Mouse (Mus musculus): ENCODE measurements at regions not wholly inside any gene's neighbourhood (a gene's known extent, or its start where the extent isn't known, plus 50 kb on each side); places are given as distances from the start of the nearest gene placed in this dataset.

GRCm38 (mm10) chr9:30075233-30075632 is 112.3 kb upstream of the Ntm start:
- no peak for TF ChIP-seq EP300 (IDR thresholded peaks at IDR 0.05; ENCODE audit: insufficient read depth, low read depth, low read length)
- no peak for TF ChIP-seq POLR2A (IDR thresholded peaks at IDR 0.05; ENCODE audit: insufficient read depth, low read depth, low read length)
- TF ChIP-seq CTCF (IDR thresholded peaks at IDR 0.05) = no peak
- DNase-seq = peak; percentile 39 to 62
- 49% methylated on average over 3 of the region's 3 CpGs for WGBS
- Histone ChIP-seq H3K9ac (ENCODE audit: low read depth, low read length) (no peak overlapping the region), H3K27me3 (ENCODE audit: control insufficient read depth, insufficient read depth, low read length) (no peaks in the 10 kb centered on the region), H3K4me3 (no peak overlapping the region), H3K36me3 (ENCODE audit: control insufficient read depth, insufficient read depth, low read length) (no peaks in the 10 kb centered on the region), H3K79me2 (replicated peaks; ENCODE audit: control insufficient read depth, insufficient read depth, low read length) (no peaks in the 10 kb centered on the region), H3K4me1 (ENCODE audit: control insufficient read depth, insufficient read depth, low read length) (no peaks in the 10 kb centered on the region), H3K27ac (no peak overlapping the region)
- intact Hi-C loops (cut with DNase I) = no loop called here

GRCm38 (mm10) chr9:30076006-30076405 is 113.1 kb upstream of the Ntm start:
- intact Hi-C loops (cut with DNase I) = no loop called here

GRCm38 (mm10) chr9:30076482-30076881 is 113.5 kb upstream of the Ntm start:
- no peak for DNase-seq
- H3K27ac ChIP-seq = no peak overlapping the region
- no peaks in the 10 kb centered on the region for H3K36me3 ChIP-seq (ENCODE audit: control insufficient read depth, insufficient read depth, low read length)
- WGBS = 44% methylated on average over 3 of the region's 3 CpGs
- H3K27me3 ChIP-seq (ENCODE audit: control insufficient read depth, insufficient read depth, low read length) = no peaks in the 10 kb centered on the region
- TF ChIP-seq CTCF (IDR thresholded peaks at IDR 0.05) (no peak), POLR2A (IDR thresholded peaks at IDR 0.05; ENCODE audit: insufficient read depth, low read depth, low read length) (no peak), EP300 (IDR thresholded peaks at IDR 0.05; ENCODE audit: insufficient read depth, low read depth, low read length) (no peak)
- no peak overlapping the region for H3K9ac ChIP-seq (ENCODE audit: low read depth, low read length)
- intact Hi-C loops (cut with DNase I) = no loop called here
- H3K4me1 ChIP-seq (ENCODE audit: control insufficient read depth, insufficient read depth, low read length) = no peaks in the 10 kb centered on the region
- H3K79me2 ChIP-seq (replicated peaks; ENCODE audit: control insufficient read depth, insufficient read depth, low read length) = no peaks in the 10 kb centered on the region
- H3K4me3 ChIP-seq = no peak overlapping the region

More at GRCm38 (mm10) chr9:30076006-30076405, 113.1 kb upstream of the Ntm start:
- Histone ChIP-seq H3K4me3 (no peak overlapping the region), H3K36me3 (ENCODE audit: control insufficient read depth, insufficient read depth, low read length) (no peaks in the 10 kb centered on the region), H3K9ac (ENCODE audit: low read depth, low read length) (no peak overlapping the region), H3K4me1 (ENCODE audit: control insufficient read depth, insufficient read depth, low read length) (no peaks in the 10 kb centered on the region), H3K79me2 (replicated peaks; ENCODE audit: control insufficient read depth, insufficient read depth, low read length) (no peaks in the 10 kb centered on the region), H3K27ac (no peak overlapping the region), H3K27me3 (ENCODE audit: control insufficient read depth, insufficient read depth, low read length) (no peaks in the 10 kb centered on the region)
- WGBS = 86% methylated on average over 6 of the region's 6 CpGs
- no peak for DNase-seq
- no peak for TF ChIP-seq POLR2A (IDR thresholded peaks at IDR 0.05; ENCODE audit: insufficient read depth, low read depth, low read length)
- no peak for TF ChIP-seq EP300 (IDR thresholded peaks at IDR 0.05; ENCODE audit: insufficient read depth, low read depth, low read length)

GRCm38 (mm10) chr9:30101942-30102341 is 139.0 kb upstream of the Ntm start:
- 58% methylated on average over 6 of the region's 6 CpGs for WGBS
- H3K9ac ChIP-seq (ENCODE audit: low read depth, low read length) = no peak overlapping the region
- H3K4me1 ChIP-seq (ENCODE audit: control insufficient read depth, insufficient read depth, low read length) = no peaks in the 10 kb centered on the region
- intact Hi-C loops (cut with DNase I) = no loop called here
- no peaks in the 10 kb centered on the region for H3K79me2 ChIP-seq (replicated peaks; ENCODE audit: control insufficient read depth, insufficient read depth, low read length)
- TF ChIP-seq CTCF (IDR thresholded peaks at IDR 0.05) (no peak), POLR2A (IDR thresholded peaks at IDR 0.05; ENCODE audit: insufficient read depth, low read depth, low read length) (no peak), EP300 (IDR thresholded peaks at IDR 0.05; ENCODE audit: insufficient read depth, low read depth, low read length) (no peak)
- DNase-seq = no peak
- H3K27ac ChIP-seq = no peak overlapping the region
- H3K4me3 ChIP-seq = no peak overlapping the region
- H3K27me3 ChIP-seq (ENCODE audit: control insufficient read depth, insufficient read depth, low read length) = no peaks in the 10 kb centered on the region
- H3K36me3 ChIP-seq (ENCODE audit: control insufficient read depth, insufficient read depth, low read length) = no peaks in the 10 kb centered on the region

- no peak for DNase-seq
- TF ChIP-seq CTCF (IDR thresholded peaks at IDR 0.05) = no peak
- no peak overlapping the region for H3K27ac ChIP-seq
- no peaks in the 10 kb centered on the region for H3K27me3 ChIP-seq (ENCODE audit: control insufficient read depth, insufficient read depth, low read length)
- intact Hi-C loops (cut with DNase I) = loop anchor here (10.0 kb wide), 1 partner anchor 142 kb away; no protein-coding TSS in a partner anchor
- H3K9ac ChIP-seq (ENCODE audit: low read depth, low read length) = no peak overlapping the region
- H3K4me3 ChIP-seq = no peak overlapping the region
- H3K36me3 ChIP-seq (ENCODE audit: control insufficient read depth, insufficient read depth, low read length) = no peaks in the 10 kb centered on the region
- H3K79me2 ChIP-seq (replicated peaks; ENCODE audit: control insufficient read depth, insufficient read depth, low read length) = no peaks in the 10 kb centered on the region
- H3K4me1 ChIP-seq (ENCODE audit: control insufficient read depth, insufficient read depth, low read length) = no peaks in the 10 kb centered on the region
- WGBS = 84% methylated on average over 3 of the region's 3 CpGs
These were observed 159.4 kb upstream of the Ntm start for GRCm38 (mm10) chr9:30122371-30122770.

GRCm38 (mm10) chr9:30129151-30129550 is 166.2 kb upstream of the Ntm start:
- H3K27ac ChIP-seq = no peak overlapping the region
- no peak overlapping the region for H3K9ac ChIP-seq (ENCODE audit: low read depth, low read length)
- no peaks in the 10 kb centered on the region for H3K36me3 ChIP-seq (ENCODE audit: control insufficient read depth, insufficient read depth, low read length)
- 35% methylated on average over 6 of the region's 6 CpGs for WGBS
- intact Hi-C loops (cut with DNase I) = loop anchor here (10.0 kb wide), 1 partner anchor 136 kb away; no protein-coding TSS in a partner anchor
- no peaks in the 10 kb centered on the region for H3K27me3 ChIP-seq (ENCODE audit: control insufficient read depth, insufficient read depth, low read length)
- no peaks in the 10 kb centered on the region for H3K79me2 ChIP-seq (replicated peaks; ENCODE audit: control insufficient read depth, insufficient read depth, low read length)
- no peak for DNase-seq
- H3K4me1 ChIP-seq (ENCODE audit: control insufficient read depth, insufficient read depth, low read length) = no peaks in the 10 kb centered on the region
- H3K4me3 ChIP-seq = no peak overlapping the region
- TF ChIP-seq EP300 (IDR thresholded peaks at IDR 0.05; ENCODE audit: insufficient read depth, low read depth, low read length) = no peak
- no peak for TF ChIP-seq POLR2A (IDR thresholded peaks at IDR 0.05; ENCODE audit: insufficient read depth, low read depth, low read length)
- no peak for TF ChIP-seq CTCF (IDR thresholded peaks at IDR 0.05)

All from heart, adult 2 months (tissue).